Mouse (Mus musculus): ENCODE results near the gene Klf16.

GRCm38 (mm10) chr10:80538710-80539394 is 38.3 kb downstream of the Klf16 start, which contains the start of gene Atp8b3:
- TF ChIP-seq POLR2A (IDR thresholded peaks at IDR 0.05; ENCODE audit: control insufficient read depth, low read depth, low read length) (peak; percentile 80), CTCF (IDR thresholded peaks at IDR 0.05; ENCODE audit: control insufficient read depth, insufficient read depth, insufficient replicate concordance, low read depth, low read length) (0 out of 2 replicates have a peak, but pooled peaks have one; percentile 22)

Data from testis, adult 2 months (tissue).